Mouse (Mus musculus): ENCODE results near the gene Cyfip2.

Cyfip2 gene

DNA sequence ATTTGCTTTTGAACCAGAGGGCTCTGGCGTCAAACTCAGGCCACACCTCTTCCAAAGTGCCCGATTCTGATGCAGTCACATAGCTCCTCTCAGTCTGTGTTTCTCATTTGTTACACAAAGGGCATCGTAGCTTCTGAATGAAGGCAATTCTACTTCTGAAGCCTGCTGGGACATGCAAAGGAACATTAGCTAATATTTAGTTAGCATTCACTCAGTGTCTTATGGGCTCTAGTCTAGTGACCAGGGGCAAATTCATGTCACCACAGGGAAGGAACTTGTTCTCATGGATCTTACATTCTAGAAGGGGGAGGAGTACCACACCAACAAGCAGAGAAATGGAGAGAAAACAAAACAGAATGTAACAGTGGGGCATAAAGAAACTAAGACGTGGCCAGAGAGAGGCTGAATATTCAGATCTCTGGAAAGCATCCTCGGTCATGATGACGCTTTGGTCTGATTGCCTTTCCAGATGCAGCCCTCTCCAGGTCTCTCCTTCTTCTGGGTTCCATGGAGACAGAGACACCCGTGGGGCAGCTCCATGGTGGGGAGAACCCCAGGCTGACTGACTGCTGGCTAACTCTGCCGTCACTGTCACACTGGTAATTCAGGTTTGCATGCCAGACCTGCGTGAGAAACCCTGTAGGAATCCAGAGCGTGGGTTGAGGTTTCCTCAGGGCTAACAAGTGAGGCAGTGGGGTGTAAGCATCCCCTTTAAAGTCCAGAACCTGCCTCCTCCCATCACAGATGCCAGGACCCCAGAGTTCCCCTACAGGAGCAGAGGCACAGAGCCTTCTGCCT lies 135.2 kb downstream of the Cyfip2 start:
- no peak for DNase-seq

DNA sequence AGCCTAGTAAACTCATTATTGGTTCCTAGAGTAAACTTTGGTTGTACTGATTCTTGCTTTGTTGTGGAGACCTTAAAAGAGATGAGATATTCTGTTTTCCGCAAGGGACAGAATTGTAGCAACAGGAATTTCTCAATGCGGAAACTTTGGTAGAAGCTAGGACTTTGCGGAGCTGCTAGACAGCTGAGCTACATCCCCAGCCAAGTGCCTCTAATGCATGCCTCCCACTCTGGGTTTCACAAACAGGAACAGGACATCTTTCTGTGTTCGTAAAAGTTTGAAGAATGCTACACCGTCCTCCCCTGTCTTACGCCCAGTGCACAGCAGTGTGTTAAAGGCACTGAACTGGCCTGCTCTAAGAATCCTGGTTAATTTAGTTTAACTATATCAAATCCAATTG lies 136.5 kb downstream of the Cyfip2 start:
- DNase-seq, result no peak

DNA sequence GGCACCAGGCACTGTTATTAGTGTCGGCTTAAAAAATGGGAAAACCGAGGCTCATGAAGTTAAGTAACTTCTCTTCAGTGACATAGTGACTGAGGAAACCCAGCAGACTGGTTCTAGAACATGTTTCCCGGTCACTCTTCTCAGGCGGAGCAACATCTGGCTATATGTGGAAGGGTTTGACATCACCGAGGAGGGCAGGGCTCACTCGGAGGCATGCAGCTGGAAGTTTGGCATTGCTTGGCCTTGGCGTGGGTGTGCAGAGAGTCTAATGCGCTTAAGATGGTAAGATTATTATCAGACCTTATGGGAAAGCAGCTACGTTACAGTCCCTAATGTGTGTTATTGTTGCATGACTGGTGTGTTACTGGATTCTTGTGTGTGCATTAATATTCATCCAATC lies 140.5 kb downstream of the Cyfip2 start:
- no peak for DNase-seq

DNA sequence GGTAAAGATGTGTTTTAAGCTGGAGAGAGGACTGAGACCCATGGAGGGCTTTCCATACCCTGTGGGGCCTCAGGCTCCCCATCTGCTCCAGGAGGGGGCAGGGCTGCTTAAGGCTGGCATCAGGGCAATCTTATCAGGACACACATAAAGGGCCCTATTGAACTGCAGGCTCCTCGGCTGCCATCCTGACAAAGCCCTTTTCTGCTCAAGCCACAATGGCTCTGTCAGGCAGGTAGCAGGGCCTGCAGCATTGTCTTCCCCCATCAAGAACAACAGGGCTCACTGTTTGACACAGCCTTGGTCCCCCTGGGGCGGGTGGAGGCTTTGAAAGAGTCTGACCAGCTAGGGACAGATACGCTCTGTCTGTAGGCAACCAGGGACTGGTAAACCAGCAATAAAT lies 142.8 kb downstream of the Cyfip2 start:
- no peak for DNase-seq

DNA sequence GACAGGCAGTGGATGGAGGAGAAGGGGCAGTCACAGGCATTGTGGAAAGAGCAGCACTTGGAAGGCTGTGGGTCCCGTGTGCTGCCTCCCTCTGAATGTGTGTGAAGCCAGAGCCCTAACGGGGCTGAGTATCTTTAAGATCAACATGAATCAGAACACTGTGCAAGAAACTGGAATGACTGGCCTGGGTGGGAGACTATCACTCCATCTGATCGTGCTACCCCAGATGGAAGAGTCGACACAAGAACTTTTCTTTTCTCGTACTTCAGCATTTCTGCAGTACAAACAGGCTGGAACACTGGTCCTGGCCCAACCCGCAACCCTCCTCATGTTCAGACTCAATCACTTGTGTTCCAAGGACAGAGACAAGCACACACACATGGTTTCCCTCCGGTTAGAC lies 144.2 kb downstream of the Cyfip2 start:
- DNase-seq, result no peak

DNA sequence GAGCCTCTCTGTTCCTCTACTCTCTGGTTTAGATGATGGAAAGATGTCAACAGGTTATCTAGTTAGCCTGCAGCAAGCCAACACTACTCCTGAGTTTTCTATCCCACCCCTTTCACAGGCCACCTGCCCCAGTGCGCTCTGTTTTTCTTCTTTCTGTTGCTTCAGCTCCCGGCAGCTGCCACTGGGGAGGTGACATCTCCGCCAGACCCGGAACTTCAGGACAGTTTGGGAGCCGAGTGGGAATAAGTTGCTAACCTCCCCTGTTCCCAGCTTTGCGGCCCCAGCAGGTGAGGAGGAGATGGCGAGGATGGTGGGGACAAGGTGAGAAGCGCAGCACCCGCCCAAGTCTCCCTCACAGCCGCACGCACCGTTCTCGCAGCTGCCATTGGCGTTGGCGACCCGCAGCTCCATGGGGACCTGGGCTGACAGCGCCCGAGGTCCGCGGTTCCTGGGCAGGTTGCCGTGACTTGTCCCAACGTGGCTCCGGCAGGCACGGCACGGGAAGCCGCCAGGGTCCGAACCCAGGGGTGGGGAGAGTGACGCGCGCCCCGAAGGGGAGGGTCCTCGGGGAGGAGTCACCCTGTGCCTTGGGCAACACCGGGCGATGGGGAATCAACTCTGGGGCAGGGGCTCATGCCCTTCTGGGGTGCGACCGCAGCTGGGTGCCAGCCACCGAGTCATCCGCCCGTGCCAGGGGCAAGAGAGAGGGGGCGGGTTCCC lies 146.6 kb downstream of the Cyfip2 start, which contains the start of gene Nipal4:
Gene Nipal4, minus strand, starts transcription at position 643 of the 720 bp plus-strand sequence.
- DNase-seq, result no peak

DNA sequence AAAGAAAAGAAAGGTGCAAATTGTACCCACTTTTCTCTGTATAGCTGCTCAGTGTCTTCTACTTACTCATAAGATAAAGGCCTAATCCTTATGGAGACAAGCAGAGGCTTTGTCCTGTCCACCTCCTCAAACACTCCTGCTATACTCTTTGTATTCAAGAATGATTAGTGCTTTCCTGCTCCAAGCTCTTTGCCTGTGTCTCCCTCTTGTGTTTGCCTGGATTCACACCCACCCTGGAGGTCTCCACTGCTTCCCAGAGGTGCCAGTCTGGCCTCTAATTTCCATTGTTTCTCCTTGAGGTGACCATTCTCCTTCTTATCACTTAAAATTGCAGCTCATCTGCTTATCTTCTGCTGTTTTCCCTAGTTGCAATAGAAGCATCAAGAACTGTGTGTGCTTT lies 155.2 kb downstream of the Cyfip2 start:
- no peak for DNase-seq

DNA sequence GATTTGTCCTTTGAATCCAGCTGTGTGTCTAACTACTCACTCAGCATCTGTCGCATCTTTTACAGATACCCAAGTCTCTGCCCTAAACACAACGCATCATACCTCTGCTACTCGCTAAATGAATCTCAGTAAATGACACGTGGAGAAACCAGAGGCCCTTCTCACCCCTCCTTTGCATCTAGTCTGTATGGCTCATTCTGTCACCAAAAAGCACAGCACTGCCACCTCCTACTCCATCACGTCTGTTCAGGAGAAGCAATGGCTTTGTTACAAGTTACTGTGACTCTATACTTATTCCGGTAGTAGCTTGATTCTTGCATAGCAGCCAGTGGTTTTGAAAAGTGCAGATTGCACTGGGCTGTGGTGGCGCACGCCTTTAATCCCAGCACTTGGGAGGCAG lies 155.7 kb downstream of the Cyfip2 start:
- DNase-seq, result no peak

DNA sequence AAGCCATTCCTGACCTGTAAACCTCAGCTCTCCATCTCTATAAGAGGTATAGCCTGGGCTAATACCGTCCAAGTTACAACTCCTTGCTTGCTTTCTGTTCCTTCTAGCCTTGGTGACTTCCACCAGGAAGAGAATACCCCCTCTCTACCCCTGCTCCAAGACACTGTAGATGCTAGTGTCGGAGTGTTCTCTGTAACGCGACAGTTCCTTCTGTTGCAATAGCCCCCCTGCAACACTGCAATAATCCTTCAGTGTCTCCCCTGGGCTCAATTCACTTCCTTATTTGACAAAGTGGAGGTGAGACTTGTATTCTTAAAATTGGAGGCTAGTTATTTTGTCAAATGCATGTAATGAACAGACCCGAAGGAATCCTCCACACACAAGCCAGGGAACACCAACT lies 166.0 kb downstream of the Cyfip2 start:
- no peak for DNase-seq

DNA sequence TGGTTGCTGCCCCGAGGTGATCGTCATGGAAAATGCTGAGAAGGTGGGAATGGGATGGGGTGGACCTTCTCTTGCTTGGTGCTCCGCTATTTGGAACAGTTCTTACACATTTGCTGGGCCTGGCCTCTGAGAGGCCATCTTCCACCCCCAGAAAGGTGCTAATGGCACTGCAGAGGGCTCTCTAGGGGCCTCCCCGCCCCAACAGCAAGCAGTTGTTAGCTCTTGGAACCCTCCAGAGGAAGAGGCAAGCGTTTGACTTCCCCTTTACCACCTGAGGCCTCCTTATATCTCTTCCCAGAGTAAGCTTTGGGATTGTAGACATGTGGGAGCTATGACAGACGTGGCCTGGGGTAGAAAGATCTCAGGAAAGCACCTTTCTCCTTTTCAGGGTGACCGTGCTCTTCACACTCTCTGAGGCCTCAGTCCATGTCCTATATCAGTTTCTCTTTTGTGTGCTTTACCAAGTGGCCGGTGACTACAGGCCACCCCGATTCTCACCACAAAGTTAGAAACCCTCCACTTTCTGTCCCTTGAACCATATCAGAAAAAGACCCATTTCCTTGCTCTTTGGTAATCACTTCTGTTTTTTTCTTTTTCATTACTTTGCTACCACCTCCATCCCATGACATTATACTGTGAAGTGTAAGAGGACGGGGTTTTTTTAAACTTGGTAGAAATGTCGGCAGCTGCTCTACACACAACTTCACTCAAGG lies 167.3 kb downstream of the Cyfip2 start:
- no peak for DNase-seq
